Mouse (Mus musculus) embryo, embryonic 11.5 days (tissue): Measurements from ENCODE around the gene Malsu1.
A peak's percentile ranks its signal among the peaks of the same experiment; 100 is the strongest.

Experiments used
- DNase-seq: peaks from one replicate; pipeline ENCODE4 v3.0.0-alpha.2; 2012; ENCODE audit warnings: low read depth, low spot score

Malsu1 gene

GRCm38 (mm10) chr6:49073304-49074116, at the start of gene Malsu1:
Gene Malsu1 (plus strand): TSS chr6:49073795.
- peak; percentile 89 for DNase-seq

- no peak for DNase-seq
These were observed 48.3 kb upstream of the Malsu1 start for GRCm38 (mm10) chr6:49025290-49025689.

- DNase-seq = no peak
These were observed 47.1 kb upstream of the Malsu1 start for GRCm38 (mm10) chr6:49026496-49026895.

GRCm38 (mm10) chr6:49028019-49028418, 45.6 kb upstream of the Malsu1 start:
- DNase-seq = no peak

- DNase-seq = no peak
These were observed 44.9 kb upstream of the Malsu1 start for GRCm38 (mm10) chr6:49028708-49029107.

- DNase-seq = no peak
These were observed 42.4 kb upstream of the Malsu1 start for GRCm38 (mm10) chr6:49031230-49031629.

- DNase-seq = no peak
These were observed 40.8 kb upstream of the Malsu1 start for GRCm38 (mm10) chr6:49032783-49033182.

- DNase-seq = no peak
These were observed 37.0 kb upstream of the Malsu1 start, which contains the start of gene Gpnmb for GRCm38 (mm10) chr6:49036275-49037267. Gene Gpnmb (plus strand): TSS chr6:49036546.

- DNase-seq = no peak
These were observed 36.3 kb upstream of the Malsu1 start for GRCm38 (mm10) chr6:49037268-49037662.

GRCm38 (mm10) chr6:49039470-49040180, 34.0 kb upstream of the Malsu1 start:
- peak; percentile 49 for DNase-seq

- no peak for DNase-seq
These were observed 27.1 kb upstream of the Malsu1 start for GRCm38 (mm10) chr6:49046502-49046901.

GRCm38 (mm10) chr6:49046976-49047375, 26.6 kb upstream of the Malsu1 start:
- no peak for DNase-seq

- DNase-seq = no peak
These were observed 25.7 kb upstream of the Malsu1 start for GRCm38 (mm10) chr6:49047848-49048247.

GRCm38 (mm10) chr6:49048395-49048794, 25.2 kb upstream of the Malsu1 start:
- no peak for DNase-seq

- no peak for DNase-seq
These were observed 22.8 kb upstream of the Malsu1 start for GRCm38 (mm10) chr6:49050677-49051410.

GRCm38 (mm10) chr6:49052191-49052590, 21.4 kb upstream of the Malsu1 start:
- DNase-seq = no peak

GRCm38 (mm10) chr6:49055256-49055733, 18.3 kb upstream of the Malsu1 start:
- DNase-seq = no peak

- no peak for DNase-seq
These were observed 17.6 kb upstream of the Malsu1 start for GRCm38 (mm10) chr6:49056009-49056408.

- peak; percentile 61 for DNase-seq
These were observed 16.3 kb upstream of the Malsu1 start for GRCm38 (mm10) chr6:49057053-49058021.

- no peak for DNase-seq
These were observed 5.2 kb upstream of the Malsu1 start for GRCm38 (mm10) chr6:49068361-49068760.
